Mouse (Mus musculus) spleen, adult 12 weeks (tissue): Measurements from ENCODE around the gene Gm7247.
"Not testable (repeated sequence)": the region's sequence is repeated elsewhere in the genome, so short reads cannot be mapped to it uniquely, and the experiment has no call there.

Source experiments
- DNase-seq: peaks from one replicate; pipeline ENCODE4 v3.0.0; 2022; ENCODE audit warnings: low spot score

Gm7247 gene

GRCm38 (mm10) chr14:51496955-51497354 lies 135.4 kb downstream of the Gm7247 start:
- DNase-seq = no peak

DNA sequence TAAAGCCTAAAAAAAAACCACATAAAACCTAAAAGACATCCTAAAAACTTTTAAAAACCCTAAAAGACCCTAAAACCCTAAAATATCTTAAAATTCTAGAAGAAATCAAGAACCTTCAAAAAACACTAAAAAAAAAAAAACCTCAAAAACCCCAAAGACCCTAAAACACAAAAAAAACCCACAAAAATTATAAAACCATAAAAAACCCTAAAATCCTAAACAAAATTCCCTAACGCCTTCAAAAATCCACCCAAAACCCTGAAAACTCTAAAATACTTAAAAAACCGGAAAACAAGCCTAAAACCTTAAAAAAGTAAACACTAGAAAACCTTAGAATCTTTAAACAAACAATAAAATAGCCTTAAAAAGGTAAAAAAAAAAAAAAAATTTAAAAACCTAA lies 136.4 kb downstream of the Gm7247 start:
- no peak for DNase-seq

DNA sequence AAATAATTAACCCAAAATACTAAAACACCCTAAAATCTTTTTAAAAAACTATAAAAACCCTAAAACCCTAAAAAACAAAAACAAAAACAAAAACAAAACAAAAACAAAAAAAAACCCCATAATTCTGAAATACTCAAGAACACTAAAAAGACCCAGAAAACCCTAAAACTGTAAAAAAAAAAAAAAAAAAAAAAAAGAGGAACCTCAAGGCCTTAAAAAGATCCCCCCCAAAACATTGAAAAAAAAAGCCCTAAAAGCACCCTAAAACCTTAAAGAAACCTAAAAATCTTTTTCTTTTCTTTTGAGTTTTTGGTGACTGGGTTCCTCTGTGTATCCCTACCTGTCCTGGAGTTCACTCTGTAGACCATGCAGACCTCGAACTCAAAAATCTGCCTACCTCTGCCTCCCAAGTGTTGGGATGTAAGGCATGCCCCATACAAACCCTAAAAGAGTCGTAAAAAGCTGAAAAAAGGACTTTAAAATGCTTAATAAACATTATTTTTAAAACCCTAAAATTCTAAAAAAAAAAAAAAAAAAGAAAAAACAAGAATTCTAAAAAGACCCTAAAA lies 138.2 kb downstream of the Gm7247 start:
- DNase-seq = no peak

DNA sequence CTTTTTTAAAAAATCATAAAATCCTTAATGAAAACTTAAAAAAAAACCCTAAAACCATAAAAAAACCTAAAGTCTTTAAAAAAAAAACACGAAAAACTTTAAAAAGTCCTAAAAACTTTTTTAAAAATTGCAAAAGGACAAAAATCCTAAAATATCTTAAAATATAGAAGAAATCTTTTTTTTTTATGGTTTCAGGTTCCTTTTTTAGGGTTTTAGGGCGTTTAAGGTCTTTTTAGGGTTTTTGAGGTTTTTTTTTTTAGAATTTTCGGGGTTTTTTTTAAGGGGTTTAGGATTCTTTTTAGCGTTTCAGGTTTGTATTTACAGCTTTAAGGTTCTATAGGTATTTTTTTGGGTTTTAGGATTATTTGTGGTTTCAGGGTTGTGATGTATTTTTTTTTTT lies 138.9 kb downstream of the Gm7247 start:
- DNase-seq = no peak

- DNase-seq = no peak
Observed at GRCm38 (mm10) chr14:51507416-51507815, 145.9 kb downstream of the Gm7247 start.

GRCm38 (mm10) chr14:51552490-51552889 lies 190.9 kb downstream of the Gm7247 start, which contains the start of gene Gm5622:
Gene Gm5622 (plus strand): TSS chr14:51552790.
- no peak for DNase-seq

DNA sequence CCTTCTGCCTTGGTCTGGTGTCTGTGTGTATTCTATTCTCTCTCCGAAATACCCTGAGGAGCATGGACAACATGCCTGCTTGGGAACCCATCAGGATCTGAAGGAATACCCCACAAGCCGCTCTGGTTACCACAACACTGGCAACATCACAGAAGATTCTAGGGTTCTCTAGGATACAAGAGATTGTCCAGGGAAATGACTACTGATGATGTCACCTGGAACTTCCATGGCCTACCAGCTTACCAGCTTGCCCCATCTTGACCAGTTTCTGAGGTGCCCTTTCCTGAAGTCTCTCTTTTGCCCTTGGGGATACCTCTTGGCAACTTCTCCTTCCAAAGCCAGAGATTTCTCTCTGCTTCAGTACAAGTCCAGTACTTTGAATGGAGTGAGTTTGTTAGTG lies 212.4 kb downstream of the Gm7247 start, which contains the start of gene Gm17175:
Gene Gm17175 (minus strand): TSS at position 101 of the 400 bp plus-strand sequence.
- DNase-seq = not testable (repeated sequence)

DNA sequence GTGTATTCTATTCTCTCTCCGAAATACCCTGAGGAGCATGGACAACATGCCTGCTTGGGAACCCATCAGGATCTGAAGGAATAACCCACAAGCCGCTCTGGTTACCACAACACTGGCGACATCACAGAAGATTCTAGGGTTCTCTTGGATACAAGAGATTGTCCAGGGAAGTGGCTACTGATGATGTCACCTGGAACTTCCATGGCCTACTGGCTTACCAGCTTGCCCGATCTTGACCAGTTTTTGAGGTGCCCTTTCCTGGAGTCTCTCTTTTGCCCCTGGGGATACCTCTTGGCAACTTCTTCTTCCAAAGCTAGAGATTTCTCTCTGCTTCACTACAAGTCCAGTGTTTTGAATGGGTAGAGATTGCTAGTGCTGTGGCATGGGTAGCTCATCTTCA lies 230.5 kb downstream of the Gm7247 start, which contains the start of gene Gm17174:
Gene Gm17174 (minus strand): TSS at position 101 of the 400 bp plus-strand sequence.
- not testable (repeated sequence) for DNase-seq

DNA sequence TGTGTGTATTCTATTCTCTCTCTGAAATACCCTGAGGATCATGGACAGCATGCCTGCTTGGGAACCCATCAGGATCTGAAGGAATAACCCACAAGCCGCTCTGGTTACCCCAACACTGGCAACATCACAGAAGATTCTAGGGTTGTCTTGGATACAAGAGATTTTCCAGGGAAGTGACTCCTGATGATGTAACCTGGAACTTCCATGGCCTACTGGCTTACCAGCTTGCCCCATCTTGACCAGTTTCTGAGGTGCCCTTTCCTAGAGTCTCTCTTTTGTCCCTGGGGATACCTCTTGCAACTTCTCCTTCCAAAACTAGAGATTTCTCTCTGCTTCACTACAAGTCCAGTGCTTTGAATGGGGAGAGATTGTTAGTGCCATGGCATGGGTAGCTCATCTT lies 249.7 kb downstream of the Gm7247 start, which contains the start of gene Gm17078:
Gene Gm17078 (minus strand): TSS at position 101 of the 400 bp plus-strand sequence.
- no peak for DNase-seq
